Mouse (Mus musculus): ENCODE data around the gene Vapb. TPM values are rescaled to one million over a fixed set of nuclear protein-coding genes. Genes with fewer than 3 reads are reported as not detected.

Gene Vapb
- total RNA-seq, 4 experiments from 2014 or later, result 111 to 134 (median 121) TPM

- no peak for DNase-seq (ENCODE audit: low spot score in 2 of 2)
Observed at GRCm38 (mm10) chr2:173789945-173790804, 52.9 kb downstream of the Vapb start.

DNA sequence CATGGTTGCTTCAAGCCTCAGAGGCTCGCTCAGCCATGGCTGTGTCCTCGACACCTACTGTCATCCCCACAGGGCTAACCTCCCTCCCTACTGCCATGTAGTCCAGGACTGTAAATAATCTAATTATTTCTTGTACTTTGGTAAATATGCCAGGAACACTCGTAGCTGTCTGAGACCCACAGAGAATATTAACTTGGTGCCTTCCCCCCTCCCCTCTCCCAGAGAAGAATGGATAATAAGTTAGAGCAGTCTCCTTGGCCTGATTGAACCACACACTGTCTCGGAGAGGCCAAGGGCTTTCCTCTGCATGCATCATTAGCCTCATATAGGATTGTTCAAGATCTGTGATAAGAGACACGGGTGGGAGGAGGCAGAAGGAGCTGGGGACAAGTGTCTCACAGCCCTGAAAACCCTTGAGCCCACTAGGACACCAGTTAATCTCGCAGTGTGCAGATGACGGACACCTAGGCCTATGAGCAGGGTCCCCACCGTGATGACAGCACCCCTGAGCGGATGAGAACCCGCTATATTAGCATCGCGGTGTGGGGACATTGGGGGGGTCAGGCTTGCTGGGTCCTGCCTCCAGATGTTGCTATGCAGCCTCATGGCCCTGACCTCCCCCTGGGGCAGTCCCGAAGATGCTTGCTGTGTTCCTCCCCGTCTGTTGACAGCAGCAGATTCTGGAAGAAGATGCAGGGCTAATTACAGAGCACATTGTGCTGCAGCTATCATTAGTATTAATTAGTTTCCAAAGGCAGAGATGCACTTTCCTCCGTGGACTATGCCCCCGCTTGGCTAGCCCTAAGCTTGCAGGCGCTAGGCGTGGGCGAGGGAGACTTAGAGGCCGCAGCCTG, 54.8 kb downstream of the Vapb start:
- DNase-seq (ENCODE audit: low spot score in 2 of 2), result no peak

- no peak for DNase-seq (ENCODE audit: low spot score in 2 of 2)
Observed at GRCm38 (mm10) chr2:173794018-173794417, 56.7 kb downstream of the Vapb start.

DNA sequence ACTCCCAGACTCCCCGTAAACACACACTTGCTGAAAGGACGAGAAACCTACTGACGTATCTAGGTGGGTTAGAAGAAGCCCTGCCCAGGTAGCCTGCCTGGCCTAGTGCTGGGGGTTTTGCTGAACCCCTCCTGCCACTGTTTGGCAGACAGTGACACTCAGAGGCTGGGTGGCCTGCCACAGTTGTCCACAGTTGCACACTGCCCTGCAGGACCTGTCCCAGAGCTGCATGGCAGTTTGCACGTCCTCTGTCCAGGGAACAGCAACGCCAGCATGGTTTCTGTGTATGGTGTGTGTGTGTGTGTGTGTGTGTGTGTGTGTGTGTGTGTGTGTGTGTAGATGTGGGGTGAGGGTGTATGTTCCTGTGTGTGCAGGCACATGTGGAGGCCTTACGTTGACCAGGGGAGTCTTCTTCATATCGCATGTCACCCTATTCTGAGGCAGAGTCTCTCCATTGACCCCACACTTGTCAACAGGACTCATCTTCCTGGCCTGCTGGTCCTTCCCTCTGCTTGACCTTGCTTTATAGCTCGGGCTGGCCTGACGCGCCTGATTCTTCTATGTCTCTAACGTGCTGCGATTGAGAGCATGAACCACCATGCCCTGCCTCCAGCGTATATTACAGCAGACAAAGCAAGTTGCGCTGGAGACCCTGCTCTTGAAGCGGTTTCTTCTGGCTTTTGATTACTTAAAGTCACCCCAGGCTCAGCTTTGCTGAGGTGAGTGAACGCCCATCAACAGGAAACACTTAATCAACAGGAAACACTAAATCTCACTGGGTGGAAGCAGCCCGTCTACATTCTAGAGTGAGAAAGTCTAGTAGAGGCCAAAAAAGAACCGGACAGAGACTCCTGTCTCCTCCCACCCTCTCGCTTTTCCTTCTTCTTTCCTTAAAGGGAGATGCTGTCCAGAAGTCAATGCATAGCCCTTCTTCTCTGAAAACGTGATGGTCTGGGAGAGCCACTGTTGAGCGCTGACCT, 57.5 kb downstream of the Vapb start:
- no peak for DNase-seq (ENCODE audit: low spot score in 2 of 2)

- DNase-seq (ENCODE audit: low spot score in 2 of 2), result no peak
Observed at GRCm38 (mm10) chr2:173795801-173796673, 58.7 kb downstream of the Vapb start.

DNA sequence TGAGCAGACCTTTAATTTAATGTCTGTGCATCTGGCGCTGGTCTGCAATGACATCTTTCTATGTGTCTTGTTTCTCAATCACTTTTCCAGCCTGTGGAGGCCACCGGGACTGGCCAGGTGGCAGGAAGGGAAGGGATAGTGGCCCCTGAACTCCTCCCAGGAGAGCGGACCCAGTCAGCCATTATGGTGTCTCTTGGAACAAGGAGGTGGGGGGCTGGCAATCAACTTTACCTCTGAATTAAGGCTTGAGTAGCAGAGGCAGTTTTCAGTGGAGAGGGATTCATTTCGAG, 59.3 kb downstream of the Vapb start:
- no peak for DNase-seq (ENCODE audit: low spot score in 2 of 2)

DNA sequence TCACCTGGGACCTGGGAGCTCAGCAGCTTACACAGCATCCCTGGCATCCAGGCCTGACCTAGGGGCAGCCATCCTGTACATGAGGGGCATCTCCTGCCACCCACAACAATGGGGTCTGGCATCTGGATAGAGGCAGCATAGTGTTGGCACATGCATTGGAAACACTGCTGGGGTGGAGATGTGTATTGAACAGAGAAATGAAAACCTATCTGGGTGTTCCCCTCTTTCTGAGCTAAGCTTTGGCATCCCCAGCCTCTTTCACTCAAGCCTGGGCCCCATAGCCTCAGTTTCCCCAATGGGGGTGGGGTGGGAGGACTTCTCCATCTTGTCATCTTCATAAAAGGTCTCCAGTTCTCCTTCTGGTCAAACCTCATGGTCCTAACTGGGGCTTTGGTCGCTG, 62.2 kb downstream of the Vapb start:
- no peak for DNase-seq (ENCODE audit: low spot score in 2 of 2)

DNA sequence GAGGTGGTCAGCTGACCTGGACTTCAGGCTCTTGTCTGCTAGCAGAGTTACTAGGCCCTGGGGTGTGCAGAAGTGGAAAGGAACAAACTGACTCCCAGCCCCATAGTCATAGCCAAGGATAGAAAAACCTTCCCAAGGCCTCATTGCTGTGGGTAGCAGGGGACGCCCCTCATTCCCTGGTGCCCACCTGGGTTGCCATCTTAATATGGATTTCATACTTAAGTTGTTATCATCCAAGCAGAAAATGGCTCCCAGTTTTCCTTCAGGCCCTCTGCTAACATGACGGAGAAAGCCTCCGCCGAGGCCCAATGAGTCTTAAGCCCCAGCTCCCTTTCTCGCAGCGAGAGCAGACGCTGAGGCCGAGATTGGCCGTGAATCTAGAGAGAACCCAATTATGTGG, 63.3 kb downstream of the Vapb start:
- DNase-seq (ENCODE audit: low spot score in 2 of 2), result no peak

DNA sequence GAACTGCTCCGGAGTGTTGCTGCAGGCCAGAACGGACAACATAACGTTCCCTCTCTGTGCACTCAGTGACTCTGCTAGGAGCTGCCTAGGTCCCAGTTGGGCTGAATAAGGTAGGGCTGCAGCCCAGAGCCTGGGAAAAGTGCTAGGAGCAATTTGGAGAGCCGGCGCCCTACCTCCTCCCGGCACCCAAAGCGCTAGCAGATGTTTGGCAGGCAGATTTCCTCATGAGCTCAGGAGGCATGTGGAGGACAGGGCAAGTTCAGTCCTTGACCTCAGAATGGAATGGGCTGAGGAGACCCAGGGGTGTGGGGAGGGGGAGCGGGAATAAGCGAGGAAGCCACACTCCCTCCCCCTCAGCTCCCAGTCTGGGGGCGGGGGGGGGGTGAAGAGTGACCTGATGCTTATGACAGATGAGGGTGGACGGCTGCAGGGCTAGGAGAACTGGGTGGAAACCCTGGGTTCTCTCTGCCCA, 64.1 kb downstream of the Vapb start:
- no peak for DNase-seq (ENCODE audit: low spot score in 2 of 2)

DNA sequence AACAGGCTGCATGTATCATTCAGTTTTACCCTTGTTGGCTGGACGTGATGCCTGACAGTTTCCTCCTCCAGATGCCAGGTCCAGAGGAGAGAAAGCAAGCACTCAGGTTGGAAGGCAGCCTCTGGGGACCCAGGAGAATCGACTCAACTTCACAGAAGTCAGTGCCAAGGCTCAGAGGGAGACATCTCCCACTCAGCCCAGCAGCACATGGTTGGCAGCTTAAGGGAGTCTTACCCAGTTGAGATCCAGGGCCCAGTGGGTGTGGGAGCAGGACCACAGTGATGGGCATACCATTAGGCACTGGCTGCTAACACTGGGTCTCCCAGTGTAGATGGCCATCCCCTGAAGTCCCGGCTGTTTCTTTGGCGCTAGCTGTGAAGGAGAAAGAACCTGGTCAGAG, 64.9 kb downstream of the Vapb start:
- DNase-seq (ENCODE audit: low spot score in 2 of 2), result no peak

DNA sequence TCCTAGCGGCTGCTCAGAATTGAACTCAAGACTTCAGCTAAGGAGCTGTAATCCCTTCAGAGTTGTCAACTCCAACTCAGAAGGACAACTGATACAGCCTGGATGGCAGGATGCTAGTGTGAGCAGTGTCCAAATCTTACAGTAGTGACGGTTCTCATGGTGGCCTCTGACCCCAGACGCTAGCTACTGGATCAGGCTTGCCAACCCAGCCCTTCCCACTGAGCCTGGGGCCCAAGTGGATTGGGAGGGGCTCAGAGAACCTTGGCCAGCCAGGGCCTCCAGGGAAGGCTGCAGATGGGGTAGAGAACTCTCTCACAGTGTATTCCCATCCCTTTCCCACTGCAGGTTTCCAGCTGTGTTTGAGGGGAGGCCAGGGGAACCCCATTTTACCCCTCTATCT, 65.6 kb downstream of the Vapb start:
- DNase-seq (ENCODE audit: low spot score in 2 of 2), result no peak

- DNase-seq (ENCODE audit: low spot score in 2 of 2), result no peak
Observed at GRCm38 (mm10) chr2:173803827-173804226, 66.5 kb downstream of the Vapb start.

DNA sequence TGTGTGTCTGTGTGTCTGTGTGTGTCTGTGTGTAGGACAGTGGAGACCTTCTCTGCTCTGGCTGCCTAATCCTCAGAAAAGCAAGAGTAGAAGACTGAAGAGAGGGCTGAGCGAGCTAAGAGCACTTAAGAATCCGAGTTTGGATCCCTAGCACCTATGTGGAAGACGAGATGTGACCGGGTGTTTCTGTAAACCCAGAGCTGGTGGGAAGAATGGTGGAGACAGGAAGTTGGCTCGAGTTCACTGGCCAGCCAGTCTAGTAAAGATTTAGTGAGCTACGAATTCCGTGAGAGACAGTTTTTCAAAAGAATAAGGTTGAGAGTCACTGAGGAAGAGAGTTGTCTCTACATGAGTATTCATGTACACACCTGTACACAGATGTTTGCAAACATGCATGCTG, 69.3 kb downstream of the Vapb start:
- DNase-seq (ENCODE audit: low spot score in 2 of 2), result no peak

DNA sequence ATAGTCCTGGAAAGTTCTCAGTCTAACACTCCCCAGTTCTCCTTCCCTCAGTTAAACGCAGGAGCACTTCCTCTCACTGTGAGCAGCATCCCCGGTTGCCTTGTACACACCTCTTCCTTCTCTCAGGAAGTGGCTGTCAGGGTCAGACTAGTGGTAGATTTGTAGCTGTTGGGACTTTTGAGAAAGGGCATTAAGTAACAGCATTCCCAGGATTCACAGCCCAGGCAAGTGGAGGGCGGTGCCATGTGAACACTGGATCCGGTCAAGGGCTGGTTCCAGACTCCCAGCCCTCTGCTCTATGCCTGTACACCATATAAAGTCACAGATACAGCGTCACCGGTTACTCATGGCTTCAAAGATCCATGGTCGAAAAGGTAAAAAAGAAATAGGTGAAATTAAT, 71.6 kb downstream of the Vapb start:
- DNase-seq (ENCODE audit: low spot score in 2 of 2), result no peak

DNA sequence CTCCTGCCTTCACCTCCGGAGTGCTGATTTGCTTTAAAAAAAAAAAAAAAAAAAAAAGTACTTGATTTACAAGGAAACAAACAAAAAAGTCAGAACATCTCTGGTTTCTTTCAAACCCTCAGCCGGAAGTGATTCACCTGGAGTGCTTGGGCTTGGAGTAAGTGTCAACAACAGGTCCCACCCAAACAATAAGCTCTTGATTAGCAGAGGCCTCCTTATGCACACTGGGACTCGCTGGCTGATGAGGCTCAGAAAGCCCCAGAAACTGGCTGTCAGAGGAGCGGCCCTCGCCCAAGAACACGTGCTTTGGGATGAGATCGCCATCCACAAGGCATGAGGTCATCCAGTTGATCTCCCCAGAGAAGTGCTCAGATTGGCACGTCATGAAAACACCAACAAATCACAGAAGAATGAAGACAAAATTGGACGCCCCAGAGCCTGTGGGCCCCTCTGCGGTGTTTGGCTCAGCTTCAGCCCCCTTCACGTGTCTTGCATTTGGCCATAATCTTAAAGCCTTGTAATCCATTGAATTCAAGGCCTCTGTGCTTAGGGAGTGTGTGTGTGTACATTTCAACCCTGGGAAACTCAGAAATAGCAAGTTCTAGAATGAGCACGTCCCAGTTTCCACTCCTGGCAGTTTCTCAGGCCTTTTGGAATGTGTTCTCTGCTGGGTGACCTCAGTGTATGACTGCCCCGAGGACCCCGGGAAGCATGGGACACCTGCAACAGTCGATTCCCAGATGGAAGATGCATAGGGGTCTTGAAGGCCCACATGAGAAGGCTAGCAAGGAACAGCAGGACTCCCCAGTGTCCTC, 72.9 kb downstream of the Vapb start:
- no peak for DNase-seq (ENCODE audit: low spot score in 2 of 2)

DNA sequence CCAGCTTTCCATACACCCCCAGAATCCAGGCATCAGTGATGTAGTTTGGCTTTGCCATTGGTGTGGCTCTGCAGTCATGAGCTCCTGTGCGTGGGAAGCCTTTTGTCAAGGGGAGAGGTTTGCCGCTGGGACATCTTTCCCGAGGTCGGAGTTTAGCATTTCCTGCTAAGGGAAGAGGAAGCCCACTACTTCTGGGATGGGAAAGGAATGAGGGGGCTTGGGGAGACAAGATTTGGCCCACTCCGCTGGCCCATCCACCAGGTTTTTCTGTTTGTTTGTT, 73.5 kb downstream of the Vapb start:
- no peak for DNase-seq (ENCODE audit: low spot score in 2 of 2)

DNA sequence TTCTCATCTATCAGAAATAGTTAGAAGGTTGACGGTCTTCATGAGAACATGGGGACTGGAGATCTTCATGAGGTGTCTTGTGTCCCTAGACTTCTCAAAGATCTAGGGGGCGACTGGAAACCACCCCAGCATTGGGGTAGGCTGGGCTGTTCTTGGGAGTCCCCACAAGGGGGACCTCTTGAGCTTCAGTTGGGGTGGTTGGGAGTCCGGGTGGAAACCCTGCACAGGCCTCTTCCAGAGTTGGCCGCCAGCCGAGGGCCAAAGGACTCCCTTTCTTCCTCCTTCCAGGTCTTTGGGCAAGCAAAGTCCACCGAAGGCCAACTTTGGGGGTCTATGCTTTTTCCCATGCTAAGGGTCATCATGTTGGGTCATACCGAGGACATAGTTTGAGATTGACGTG, 74.5 kb downstream of the Vapb start:
- no peak for DNase-seq (ENCODE audit: low spot score in 2 of 2)

DNA sequence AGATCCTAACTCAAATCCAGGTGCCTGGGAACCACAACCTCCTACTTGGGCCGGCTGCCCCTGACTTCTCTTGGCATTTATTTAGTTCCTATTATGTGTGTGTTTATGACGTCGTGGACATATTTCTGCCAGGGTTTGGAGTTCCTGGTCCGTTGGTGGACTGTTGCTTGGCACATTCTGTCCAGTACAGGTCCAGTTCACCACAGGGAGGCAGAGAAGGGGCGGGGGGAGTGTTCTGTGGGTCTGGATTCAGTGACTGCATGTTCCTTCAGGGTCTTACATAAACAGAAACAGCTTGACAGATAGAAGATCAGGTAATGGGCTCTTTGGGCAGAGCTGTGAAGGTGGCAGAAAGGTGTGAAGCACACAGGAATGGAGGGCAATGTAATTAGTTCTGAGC, 75.8 kb downstream of the Vapb start:
- no peak for DNase-seq (ENCODE audit: low spot score in 2 of 2)

- DNase-seq (ENCODE audit: low spot score in 2 of 2), result no peak
Observed at GRCm38 (mm10) chr2:173826287-173826686, 89.0 kb downstream of the Vapb start.

DNA sequence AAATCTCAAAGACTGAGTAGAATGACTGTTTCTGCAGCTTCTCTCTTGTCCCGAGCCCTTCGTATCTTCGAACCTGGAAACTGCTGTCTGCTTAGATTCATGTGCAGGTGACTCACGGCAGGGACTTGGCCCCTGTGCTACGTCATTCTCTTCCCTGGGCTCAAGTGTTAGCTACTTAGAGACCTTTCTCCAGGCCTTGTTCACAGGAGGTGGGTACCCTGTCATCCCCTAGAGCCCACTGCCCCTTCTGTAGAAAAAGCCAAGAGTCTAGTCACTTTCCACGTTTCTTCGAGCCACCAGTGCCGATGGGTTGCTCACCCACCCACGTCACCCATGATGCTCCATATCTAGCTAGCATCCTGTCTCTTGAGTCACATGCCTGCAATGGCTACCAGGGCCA, 89.9 kb downstream of the Vapb start:
- no peak for DNase-seq (ENCODE audit: low spot score in 2 of 2)

All from layer of hippocampus, adult 8-10 months (tissue).